Mouse (Mus musculus) left cerebral cortex, postnatal 25 days (tissue): ENCODE measurements at regions not wholly inside any gene's neighbourhood (a gene's known extent, or its start where the extent isn't known, plus 50 kb on each side); places are given as distances from the start of the nearest gene placed in this dataset.

ENCODE experiments used
- DNase-seq, 2 experiments: peaks; one replicate each; pipeline ENCODE4 v3.0.0; 2022; ENCODE audit warnings: low spot score in 2 of 2, mixed read lengths in 1 of 2
- intact Hi-C: fragments of 180-260 bp; cut with DNase I; formaldehyde crosslinking; loops from one replicate; pipeline ENCODE4 v1.15.1; 2025

- no peak for DNase-seq
- intact Hi-C loops: no loop called here
Observed at GRCm38 (mm10) chr13:19897191-19897590, 73.1 kb upstream of the Gpr141 start.

- DNase-seq: no peak
- intact Hi-C loops: no loop called here
Observed at GRCm38 (mm10) chr13:19888983-19889773, 65.1 kb upstream of the Gpr141 start.

GRCm38 (mm10) chr13:19883896-19884658 lies 60.0 kb upstream of the Gpr141 start:
- DNase-seq: peak in 1 of 2 experiments; percentile 2
- intact Hi-C loops: no loop called here

GRCm38 (mm10) chr13:19882889-19883288 lies 58.8 kb upstream of the Gpr141 start:
- intact Hi-C loops: no loop called here
- no peak for DNase-seq

- intact Hi-C loops: no loop called here
- DNase-seq: no peak
Observed at GRCm38 (mm10) chr13:19881772-19882171, 57.7 kb upstream of the Gpr141 start.

GRCm38 (mm10) chr13:19874621-19875249 lies 50.7 kb upstream of the Gpr141 start:
- no peak for DNase-seq
- intact Hi-C loops: no loop called here
